Mouse (Mus musculus): ENCODE results near the gene Rpl26.
A peak's percentile ranks its signal among the peaks of the same experiment; 100 is the strongest.
"Not testable (repeated sequence)": the region's sequence is repeated elsewhere in the genome, so short reads cannot be mapped to it uniquely, and the experiment has no call there.

Rpl26 gene

DNA sequence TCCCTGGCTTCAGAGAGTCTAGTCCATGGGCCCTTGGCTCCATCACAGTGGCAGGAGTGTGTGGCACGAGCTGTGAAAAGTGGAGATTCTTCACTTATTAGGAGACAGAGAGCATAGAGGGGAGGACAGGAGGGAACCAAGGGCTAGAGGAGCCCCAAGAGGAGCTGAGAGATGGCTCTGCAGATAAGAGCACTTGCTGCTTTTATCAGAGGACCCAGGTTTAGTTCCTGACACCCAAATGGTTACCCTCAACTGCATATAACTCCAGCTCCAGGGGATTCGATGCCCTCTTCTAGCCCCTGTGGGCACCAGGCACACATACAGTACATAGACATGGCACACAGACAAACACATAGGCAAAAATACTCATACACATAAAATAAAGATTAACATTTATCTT is 23.4 kb downstream of the Rpl26 start:
- DNase-seq, result no peak

DNA sequence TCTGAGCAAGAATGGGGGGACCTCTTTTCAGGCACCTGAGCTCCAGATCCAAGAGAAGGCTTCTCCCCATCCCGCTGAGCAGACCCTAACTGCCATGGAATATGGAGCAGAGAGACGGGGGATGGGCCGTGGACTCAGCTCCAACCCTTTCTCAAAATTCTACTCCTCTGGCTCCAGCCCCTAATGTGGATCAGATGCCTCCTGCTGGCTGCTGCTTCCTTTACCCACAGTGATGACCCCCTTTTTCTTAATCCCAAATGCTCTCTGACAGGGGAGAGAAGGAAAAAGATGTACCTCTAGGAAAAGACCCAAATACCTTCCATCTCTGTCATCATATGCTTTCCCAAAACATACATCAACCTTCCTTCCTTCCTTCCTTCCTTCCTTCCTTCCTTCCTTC is 25.6 kb downstream of the Rpl26 start, which contains the start of gene Odf4:
TSS of gene Odf4 (minus strand) at position 101 of the 400 bp plus-strand sequence.
- no peak for DNase-seq

DNA sequence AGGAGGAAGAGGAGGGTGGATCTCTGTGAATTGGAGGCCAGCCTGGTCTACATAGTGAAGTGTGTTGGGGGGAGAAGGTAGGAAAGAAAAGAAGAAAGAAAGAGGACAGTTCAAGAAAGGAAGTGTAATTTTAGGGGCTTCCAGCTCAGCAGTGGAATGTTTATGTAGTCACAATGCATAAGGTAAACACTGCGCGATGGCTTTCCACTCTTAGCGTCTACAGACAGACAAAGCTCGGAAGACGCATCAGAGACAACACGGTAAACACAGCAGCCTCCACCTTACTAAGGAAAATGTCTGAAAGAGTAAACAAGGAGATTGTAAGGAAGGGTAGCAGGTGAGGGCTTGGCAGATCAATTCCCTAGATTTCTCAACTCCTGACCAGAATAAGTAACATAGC is 28.6 kb downstream of the Rpl26 start:
- no peak for DNase-seq

DNA sequence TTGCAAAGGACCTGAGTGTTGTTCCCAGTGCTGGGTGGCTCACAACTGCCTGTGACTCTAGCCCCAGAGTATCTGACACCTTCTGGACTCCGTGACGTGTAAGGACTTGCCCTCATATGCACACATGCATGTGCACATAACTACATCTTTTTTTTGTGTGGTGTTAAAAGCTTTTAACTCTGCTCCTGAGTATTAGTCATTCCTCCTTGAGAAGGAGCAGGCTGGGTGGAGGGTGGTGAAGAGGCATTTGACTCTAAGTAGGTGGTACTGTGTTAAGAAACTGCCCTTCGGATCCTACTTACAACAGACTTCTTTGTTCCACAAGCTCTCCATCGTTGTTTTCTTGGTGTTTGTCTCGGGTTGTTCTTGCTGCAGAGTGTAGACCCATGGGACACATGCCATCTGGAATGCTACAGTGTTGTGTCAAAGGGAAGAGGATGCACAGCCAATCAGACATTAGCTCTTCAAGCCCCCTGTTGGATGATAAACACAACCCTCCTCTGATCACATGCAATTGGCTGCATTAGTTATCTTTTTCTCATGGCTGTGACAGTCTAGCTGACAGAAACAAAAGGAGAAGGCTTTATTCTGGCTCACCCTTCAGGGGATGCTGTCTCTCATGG is 32.6 kb downstream of the Rpl26 start:
- DNase-seq, result no peak

DNA sequence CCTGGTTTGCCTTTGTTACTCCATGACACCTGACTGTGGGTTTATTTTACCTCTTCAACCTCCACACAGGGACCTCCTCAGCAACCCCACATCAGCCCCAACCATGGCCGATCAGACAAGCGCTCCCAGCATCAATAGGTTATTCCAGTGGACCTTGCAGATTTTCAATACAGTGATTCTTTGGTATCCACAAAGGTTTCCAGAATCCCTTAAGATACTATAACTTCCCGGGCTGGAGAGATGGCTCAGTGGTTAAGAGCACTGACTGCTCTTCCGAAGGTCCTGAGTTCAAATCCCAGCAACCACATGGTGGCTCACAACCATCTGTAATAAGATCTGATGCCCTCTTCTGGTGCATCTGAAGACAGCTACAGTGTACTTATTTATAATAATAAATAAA is 35.6 kb downstream of the Rpl26 start:
- not testable (repeated sequence) for DNase-seq

DNA sequence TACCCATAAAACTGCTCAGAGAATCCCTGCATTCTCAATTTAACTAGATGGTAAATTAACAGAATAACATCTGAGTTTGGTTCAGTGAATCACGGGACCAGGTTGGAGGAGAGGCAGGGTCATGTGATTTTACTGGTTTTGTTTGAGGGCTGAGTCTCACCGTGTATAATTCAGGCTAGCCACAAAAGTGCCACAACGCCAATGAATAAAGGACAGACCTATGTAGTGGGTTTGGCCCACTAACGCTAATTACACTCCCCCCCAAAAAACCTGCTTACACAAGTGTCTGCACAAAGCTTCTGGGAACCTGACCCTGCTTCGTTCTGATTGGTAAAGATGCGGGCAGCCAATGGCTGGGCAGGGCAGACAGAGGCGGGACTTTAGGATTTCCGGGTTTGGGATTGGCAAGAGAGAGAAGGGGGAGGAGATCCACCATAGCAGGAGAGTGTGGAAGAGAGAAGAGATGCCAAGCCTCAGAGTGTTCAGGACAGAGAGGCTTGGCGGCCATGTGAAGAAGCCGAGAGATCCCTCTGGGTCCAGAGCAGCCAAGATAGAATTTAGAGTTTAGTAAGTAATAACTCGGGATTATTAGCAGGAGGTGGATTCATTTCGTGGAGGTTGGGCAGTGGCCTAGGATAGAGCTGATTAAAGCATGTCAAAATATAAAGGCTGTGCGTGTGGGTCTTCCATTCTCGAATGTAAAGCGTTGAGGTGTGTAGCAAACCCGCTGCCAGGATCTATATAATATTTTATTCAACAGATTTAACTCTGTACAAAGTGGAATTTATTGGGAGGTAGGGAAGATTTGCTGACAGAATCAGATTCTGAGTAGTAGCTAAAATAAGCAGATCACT is 38.3 kb downstream of the Rpl26 start:
- DNase-seq, result peak; percentile 90

DNA sequence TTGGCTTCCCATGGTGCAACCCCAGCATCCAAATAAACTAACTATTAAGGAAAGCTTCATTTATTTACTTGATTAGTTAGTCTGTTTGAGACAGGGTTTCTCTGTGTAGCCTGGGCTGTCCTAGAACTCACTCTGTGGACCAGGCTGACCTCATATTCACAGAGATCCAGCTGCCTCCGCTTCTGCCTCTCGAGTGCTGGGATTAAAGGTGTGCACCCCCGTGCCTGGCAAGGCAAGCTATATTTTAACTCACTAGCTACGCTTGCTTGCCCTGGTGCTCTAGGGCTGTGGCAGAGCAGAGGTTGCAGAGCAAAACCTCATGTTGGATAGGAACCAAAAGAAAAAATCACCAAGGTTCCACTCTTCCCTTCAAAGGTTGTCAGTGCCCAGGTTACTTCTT is 39.1 kb downstream of the Rpl26 start:
- DNase-seq, result no peak

DNA sequence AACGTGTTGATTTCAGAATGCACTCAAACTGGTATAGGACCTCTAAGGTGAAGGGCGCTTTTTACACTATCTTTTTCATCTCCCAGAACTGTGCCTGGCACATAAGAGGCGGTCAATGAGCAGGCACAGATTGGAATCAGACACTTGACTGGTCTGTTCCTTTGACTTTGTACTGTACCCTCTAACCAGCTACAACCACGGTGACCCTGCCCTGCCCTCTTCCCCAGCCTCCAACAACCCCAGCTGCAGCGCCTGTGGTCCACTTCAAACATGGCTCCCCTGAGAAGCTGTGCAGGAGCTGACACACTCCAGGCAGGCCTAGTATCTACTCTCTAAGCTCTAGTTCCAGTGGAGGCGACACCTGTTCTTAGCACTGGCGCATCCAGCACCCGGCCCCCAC is 41.3 kb downstream of the Rpl26 start:
- no peak for DNase-seq

DNA sequence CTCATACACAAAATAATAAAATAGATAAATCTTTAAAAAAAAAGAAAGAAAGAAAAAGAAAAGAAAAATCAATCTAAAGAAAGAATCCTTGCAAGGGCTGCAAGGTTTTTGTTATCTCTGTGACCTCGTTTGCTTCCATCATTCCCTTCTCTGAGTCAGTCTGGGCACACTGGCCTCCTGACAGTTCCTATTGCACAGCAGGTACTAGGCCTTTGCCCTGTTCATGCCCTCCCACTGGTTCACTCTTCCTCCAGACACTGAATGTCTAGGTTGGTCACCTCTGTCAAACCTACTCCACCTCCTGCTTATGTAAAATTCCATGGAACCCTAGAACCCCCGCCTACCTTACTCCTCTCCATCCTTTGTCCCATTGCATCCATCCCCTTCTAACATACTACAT is 43.9 kb downstream of the Rpl26 start:
- no peak for DNase-seq

DNA sequence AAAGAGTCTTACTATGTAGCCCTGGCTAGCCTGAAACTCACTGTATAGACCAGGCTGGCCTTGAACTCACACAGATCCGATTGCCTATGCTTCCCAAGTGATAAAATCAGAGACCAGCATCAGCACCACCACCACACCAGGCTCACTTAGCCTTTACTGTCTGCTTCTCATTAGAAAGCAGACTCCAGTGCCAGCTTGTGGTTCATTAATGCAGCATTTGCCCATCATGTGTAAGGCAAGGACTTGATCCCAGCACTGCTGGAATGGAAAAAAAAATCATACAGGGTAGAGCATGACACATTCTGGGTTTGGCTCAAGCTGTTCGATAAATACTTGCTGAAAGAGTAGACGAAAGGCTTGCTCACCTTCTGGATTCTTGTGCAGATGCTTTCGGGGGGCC is 44.6 kb downstream of the Rpl26 start:
- no peak for DNase-seq

DNA sequence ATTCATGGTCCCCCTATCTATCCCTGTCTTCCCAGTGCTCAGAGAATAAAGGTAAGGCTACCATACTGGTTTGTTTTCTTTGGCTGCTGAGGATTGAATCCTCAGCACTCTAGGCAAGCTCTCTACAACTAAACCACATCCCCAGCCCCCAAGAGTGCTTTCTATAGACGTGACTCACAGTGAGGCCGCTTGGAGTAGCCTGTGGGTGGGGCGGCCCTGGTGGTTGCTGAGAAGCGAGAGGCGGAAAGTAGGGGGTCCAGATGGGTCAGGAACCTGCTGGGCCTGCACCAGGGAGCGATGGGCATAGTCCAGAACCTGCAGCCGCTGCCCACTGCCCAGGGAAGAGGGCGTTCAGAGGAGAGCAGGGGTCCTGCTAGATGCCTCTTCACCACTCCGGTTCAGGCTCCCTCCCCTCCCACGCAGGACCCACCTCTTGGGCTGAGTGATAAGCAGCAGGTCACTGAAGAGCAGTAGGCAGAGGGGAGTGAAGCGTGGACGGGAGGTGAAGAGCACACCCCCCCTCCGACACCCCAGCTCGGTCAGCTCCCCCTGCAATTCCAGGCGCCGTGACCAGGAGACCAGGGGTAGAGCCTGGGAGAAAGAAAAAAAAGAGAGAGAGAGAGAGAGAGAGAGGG is 45.5 kb downstream of the Rpl26 start:
- no peak for DNase-seq

DNA sequence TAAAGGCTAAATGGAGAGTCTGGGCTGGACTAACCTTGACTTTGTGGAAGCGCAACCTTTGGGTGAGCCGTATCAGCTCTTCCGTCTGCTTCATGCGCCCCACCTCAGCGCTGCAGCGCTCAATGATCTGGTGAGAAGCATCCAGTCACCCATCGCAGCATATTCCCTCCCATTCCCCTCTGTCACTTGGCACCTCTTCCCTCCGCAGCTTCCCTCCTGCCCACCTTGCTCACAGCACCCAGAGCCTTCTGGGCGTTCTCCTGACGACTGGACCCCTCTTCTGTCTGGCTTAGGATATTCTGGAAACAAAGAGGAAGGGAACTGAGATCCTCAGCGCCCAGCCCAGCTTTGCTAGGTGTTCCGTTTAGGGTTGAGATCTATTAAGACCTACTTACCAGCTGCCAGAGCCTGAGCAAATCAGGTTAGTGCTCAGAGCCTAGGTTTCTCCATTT is 46.2 kb downstream of the Rpl26 start:
- DNase-seq, result no peak

DNA sequence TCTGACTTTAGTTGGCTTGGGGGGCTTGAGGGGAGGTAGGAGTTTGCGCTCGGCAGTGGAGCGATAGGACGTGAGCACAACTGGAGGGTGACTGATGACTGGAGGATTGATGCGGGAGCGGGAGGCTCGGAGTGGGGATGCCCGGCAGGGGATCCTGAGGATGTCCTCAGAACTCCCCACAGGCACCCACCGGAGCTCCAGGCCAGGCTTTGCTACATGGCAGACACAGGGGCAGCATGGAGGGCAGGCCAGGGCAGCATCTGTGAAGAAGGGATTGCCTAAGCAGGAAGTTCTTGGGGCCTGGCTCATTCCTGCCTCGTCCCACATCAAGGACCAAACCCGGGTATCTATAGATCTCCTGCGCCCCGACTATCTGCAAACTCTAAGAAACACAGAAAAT is 52.5 kb downstream of the Rpl26 start:
- DNase-seq, result no peak

DNA sequence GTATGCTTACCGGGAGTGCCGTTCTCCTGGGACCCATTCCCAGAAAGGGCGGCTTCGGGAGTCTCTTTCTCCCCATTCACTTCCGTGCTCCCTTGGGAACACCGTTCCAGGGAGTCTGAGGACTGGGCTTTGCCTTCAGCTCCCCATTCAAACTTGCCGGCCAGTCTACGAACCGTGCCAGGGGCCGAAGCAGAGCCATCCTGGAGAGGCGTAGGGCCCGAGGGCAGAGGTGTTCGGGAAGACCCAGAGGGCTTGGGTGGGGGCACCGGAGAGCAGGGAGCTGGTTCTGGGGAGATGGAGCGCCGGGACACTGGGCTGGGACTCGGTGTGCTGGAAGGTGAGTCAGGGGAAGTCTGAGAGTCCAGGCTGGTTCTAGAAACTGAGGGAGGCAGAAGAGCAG is 53.0 kb downstream of the Rpl26 start:
- DNase-seq, result no peak

DNA sequence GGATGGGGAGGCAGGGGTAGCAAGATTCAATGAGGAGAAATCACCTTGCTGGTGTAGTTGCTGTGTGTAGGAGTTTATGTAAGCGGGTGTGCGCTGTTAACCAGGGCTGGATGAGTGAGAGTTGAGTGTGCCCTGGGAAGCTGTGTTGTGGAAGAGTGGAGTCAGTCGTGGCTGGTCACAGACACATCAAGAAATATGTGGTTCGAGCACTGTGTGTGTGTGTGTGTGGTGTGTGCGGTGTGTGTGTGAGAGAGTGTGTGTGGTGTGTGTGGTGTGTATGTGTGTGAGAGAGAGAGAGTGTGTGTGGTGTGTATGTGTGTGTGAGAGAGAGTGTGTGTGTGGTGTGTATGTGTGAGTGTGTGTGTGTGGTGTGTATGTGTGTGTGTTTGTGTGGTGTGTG is 54.1 kb downstream of the Rpl26 start:
- no peak for DNase-seq

DNA sequence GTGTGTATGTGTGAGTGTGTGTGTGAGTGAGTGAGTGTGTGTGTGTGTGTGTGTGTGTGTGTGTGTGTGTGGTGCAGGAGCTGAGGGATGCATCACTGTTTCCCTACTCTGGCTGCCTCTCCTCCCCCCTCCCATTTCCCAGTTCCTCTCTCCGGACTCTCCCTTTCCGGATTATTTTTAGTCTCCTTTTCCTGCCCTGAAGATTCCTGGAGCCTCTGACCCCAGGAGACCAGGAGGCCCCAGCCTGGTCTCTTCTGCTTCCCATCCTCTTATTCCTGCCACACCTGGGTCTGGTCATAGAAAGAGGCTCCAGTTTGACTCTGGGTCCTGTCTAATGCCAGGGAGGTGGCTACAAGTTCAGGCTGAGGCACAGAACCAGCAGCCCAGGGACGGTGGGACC is 54.7 kb downstream of the Rpl26 start:
- peak; percentile 41 to 52 for DNase-seq
